Mouse (Mus musculus) forebrain, postnatal 0 days (tissue): ENCODE measurements at regions not wholly inside any gene's neighbourhood (a gene's known extent, or its start where the extent isn't known, plus 50 kb on each side); places are given as distances from the start of the nearest gene placed in this dataset.

Source experiments
- ATAC-seq: fragments of 200-750 bp; cut with Nextera tagmentation; 2 replicates; pipeline ENCODE4 v1.8.0; 2017; ENCODE audit warnings: mild to moderate bottlenecking, moderate library complexity
- DNase-seq: peaks from one replicate; pipeline ENCODE4 v3.0.0-alpha.2; 2015
- H3K27ac ChIP-seq: fragments of 300-500 bp; sonication (generic); 2 replicates; pipeline ENCODE4 v1.5.1; 2014; ENCODE audit warnings: low read depth, mild to moderate bottlenecking, antibody characterized with exemption, low read length, moderate library complexity, mixed read lengths
- H3K27me3 ChIP-seq: fragments of 300-500 bp; sonication (generic); 2 replicates; pipeline ENCODE4 v1.6.1; 2014; ENCODE audit warnings: mild to moderate bottlenecking, low read length, mixed read lengths; ENCODE audit not compliant: insufficient read depth
- H3K36me3 ChIP-seq: fragments of 300-500 bp; sonication (generic); 2 replicates; pipeline ENCODE4 v1.6.1; 2014; ENCODE audit warnings: mild to moderate bottlenecking, moderate library complexity; ENCODE audit not compliant: insufficient read depth
- H3K4me1 ChIP-seq: fragments of 300-500 bp; sonication (generic); 2 replicates; pipeline ENCODE4 v1.6.1; 2014; ENCODE audit warnings: antibody characterized with exemption; ENCODE audit not compliant: insufficient read depth
- H3K4me2 ChIP-seq: fragments of 300-500 bp; sonication (generic); 2 replicates; pipeline ENCODE4 v1.6.1; 2014; ENCODE audit warnings: low read depth, mild to moderate bottlenecking, moderate library complexity
- H3K4me3 ChIP-seq: fragments of 300-500 bp; sonication (generic); 2 replicates; pipeline ENCODE4 v1.5.1; 2014; ENCODE audit warnings: low read depth, low read length, mixed read lengths
- H3K9ac ChIP-seq: fragments of 300-500 bp; sonication (generic); 2 replicates; pipeline ENCODE4 v1.6.1; 2014; ENCODE audit warnings: mild to moderate bottlenecking
- H3K9me3 ChIP-seq: fragments of 300-500 bp; sonication (generic); 2 replicates; pipeline ENCODE4 v1.6.1; 2016; ENCODE audit warnings: low read length
- CTCF ChIP-seq: sonication (generic); IDR thresholded peaks from 2 replicates; pipeline ENCODE4 v1.5.1; 2016; ENCODE audit warnings: antibody characterized with exemption, control low read depth, low read depth
- WGBS: fragments of 180-500 bp; shearing (Covaris S2); extraction: QIAGEN DNeasy Blood & Tissue Kit; methylation state at CpG from one replicate; pipeline ENCODE4 v1.1.7; 2014; 5-methylcytosine and 5-hydroxymethylcytosine counted together

GRCm38 (mm10) chr8:95951794-95952193 is 63.4 kb upstream of the Got2 start:
- H3K27ac ChIP-seq, result no peak overlapping the region
- H3K27me3 ChIP-seq, result no peaks in the 10 kb centered on the region
- peak; percentile 85 for TF ChIP-seq CTCF
- DNase-seq, result peak; percentile 91
- H3K4me1 ChIP-seq, result no peaks in the 10 kb centered on the region
- ATAC-seq, result peak; percentile 89
- peak overlapping the region; percentile 50 for H3K4me2 ChIP-seq
- H3K9ac ChIP-seq, result 0 out of 2 replicates have a peak overlapping the region, but pooled peaks have one; percentile 32
- no peaks in the 10 kb centered on the region for H3K9me3 ChIP-seq
- H3K4me3 ChIP-seq, result peak overlapping the region; percentile 33
- H3K36me3 ChIP-seq, result no peaks in the 10 kb centered on the region
- WGBS, result 2% methylated on average over 17 of the region's 17 CpGs
